Mouse (Mus musculus) myocyte (in vitro differentiated cells): Measurements from ENCODE around the gene Ngp.

Source experiments
- CEBPB ChIP-seq: IDR thresholded peaks from 2 replicates; pipeline ENCODE4 v1.6.1; 2011; ENCODE audit warnings: mild to moderate bottlenecking, moderate library complexity; ENCODE audit not compliant: poor library complexity, insufficient read depth, severe bottlenecking
- E2F4 ChIP-seq: IDR thresholded peaks from one replicate; pipeline ENCODE4 v1.6.1; 2011; ENCODE audit warnings: mild to moderate bottlenecking, control low read depth, moderate library complexity; ENCODE audit not compliant: insufficient read depth
- MAX ChIP-seq: IDR thresholded peaks from one replicate; pipeline ENCODE4 v1.6.1; 2011; ENCODE audit warnings: low read depth, mild to moderate bottlenecking, control low read depth
- MYOG ChIP-seq, 3 experiments: IDR thresholded peaks; one replicate each; pipeline ENCODE4 v1.6.1; 2011; ENCODE audit warnings: control low read depth in 2 of 3, low read depth in 2 of 3, mild to moderate bottlenecking in 2 of 3; ENCODE audit not compliant: insufficient read length in 2 of 3, control insufficient read depth in 1 of 3, insufficient read depth in 1 of 3
- POLR2A ChIP-seq: IDR thresholded peaks from one replicate; pipeline ENCODE4 v1.6.1; 2011; ENCODE audit warnings: low read depth, mild to moderate bottlenecking, control low read depth, moderate library complexity; ENCODE audit not compliant: insufficient read length
- POLR2AphosphoS2 ChIP-seq: IDR thresholded peaks from one replicate; pipeline ENCODE4 v1.6.1; 2011; ENCODE audit warnings: low read depth, control low read depth; ENCODE audit not compliant: insufficient read length
- USF1 ChIP-seq: IDR thresholded peaks from one replicate; pipeline ENCODE4 v1.6.1; 2011; ENCODE audit warnings: low read depth, mild to moderate bottlenecking, control low read depth, moderate library complexity

DNA sequence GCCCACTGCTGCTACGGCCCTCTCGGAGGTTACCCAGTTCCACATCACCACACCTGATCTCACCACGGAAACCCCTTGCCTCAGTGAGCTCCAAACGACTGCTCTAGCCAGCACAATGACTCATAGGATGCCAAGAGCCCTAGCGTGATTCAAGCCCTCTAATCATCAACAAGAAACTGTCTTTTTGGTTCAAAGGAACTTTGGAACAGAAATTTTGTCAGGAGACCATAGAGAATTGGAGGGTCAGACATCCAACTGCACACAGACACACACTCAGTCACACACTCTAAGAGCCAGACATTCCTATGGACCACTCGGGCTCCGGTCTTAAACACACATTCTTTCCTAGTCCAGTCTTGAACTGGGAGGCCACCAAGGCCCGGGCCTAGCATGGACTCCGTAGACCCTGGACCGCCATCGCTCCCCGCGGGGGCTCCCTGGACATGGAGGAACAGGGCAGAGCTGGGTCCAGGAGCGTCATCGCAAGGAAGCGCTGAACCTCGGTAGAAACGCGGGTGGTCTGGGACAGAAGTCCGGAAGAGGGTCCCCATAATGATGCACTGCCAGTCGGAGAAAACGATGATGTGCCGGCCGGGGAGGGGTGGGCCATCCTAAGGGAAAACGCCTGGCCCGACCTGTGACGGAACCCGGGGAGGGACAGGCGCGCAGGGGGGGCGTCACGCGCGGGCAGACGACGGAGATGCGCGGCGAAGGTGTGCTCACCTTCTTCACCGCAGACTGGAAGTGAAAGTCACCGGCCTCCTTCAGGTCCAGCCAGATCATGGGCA is 12.0 kb upstream of the Ngp start:
- TF ChIP-seq MYOG (IDR thresholded peaks at IDR 0.05; ENCODE audit: control insufficient read depth in 1 of 3, insufficient read depth in 1 of 3, insufficient read length in 2 of 3, low read depth in 2 of 3): no peak
- TF ChIP-seq POLR2AphosphoS2: no peak
- no peak for TF ChIP-seq MAX
- TF ChIP-seq USF1: no peak
- TF ChIP-seq E2F4: no peak
- no peak for TF ChIP-seq POLR2A
- TF ChIP-seq CEBPB: no peak
